Mouse (Mus musculus) midbrain, embryonic 14.5 days (tissue): ENCODE data around the gene Ndufa8. TPM values are rescaled to one million over a fixed set of nuclear protein-coding genes. Genes with fewer than 3 reads are reported as not detected.

Experiments
- ATAC-seq: fragments of 200-750 bp; cut with Nextera tagmentation; 2 replicates; pipeline ENCODE4 v1.8.0; 2017; ENCODE audit warnings: moderate number of reproducible peaks, moderate library complexity; ENCODE audit not compliant: low FRiP score, low TSS enrichment
- DNase-seq: peaks from one replicate; pipeline ENCODE4 v3.0.0-alpha.2; 2015
- H3K27ac ChIP-seq: fragments of 300-500 bp; sonication (generic); replicated peaks from 2 replicates; pipeline ENCODE4 v1.5.1; 2014; ENCODE audit warnings: mild to moderate bottlenecking, low read depth, low read length, moderate library complexity
- H3K27me3 ChIP-seq: fragments of 300-500 bp; sonication (generic); 2 replicates; pipeline ENCODE4 v1.6.1; 2014; ENCODE audit warnings: low read length, control low read depth, mixed read lengths; ENCODE audit not compliant: control insufficient read depth, insufficient read depth
- H3K36me3 ChIP-seq: fragments of 300-500 bp; sonication (generic); 2 replicates; pipeline ENCODE4 v1.6.1; 2014; ENCODE audit warnings: low read length, control low read depth; ENCODE audit not compliant: control insufficient read depth, insufficient read depth
- H3K4me1 ChIP-seq: fragments of 300-500 bp; sonication (generic); 2 replicates; pipeline ENCODE4 v1.6.1; 2014; ENCODE audit warnings: mild to moderate bottlenecking, antibody characterized with exemption, low read length, control low read depth; ENCODE audit not compliant: control insufficient read depth, insufficient read depth
- H3K4me2 ChIP-seq: fragments of 300-500 bp; sonication (generic); 2 replicates; pipeline ENCODE4 v1.6.1; 2014; ENCODE audit warnings: mild to moderate bottlenecking, low read length, moderate library complexity
- H3K4me3 ChIP-seq: fragments of 300-500 bp; sonication (generic); replicated peaks from 2 replicates; pipeline ENCODE4 v1.5.1; 2014; ENCODE audit warnings: low read depth, low read length
- H3K9ac ChIP-seq: fragments of 300-500 bp; sonication (generic); replicated peaks from 2 replicates; pipeline ENCODE4 v1.6.1; 2014; ENCODE audit warnings: mild to moderate bottlenecking, low read length, moderate library complexity
- H3K9me3 ChIP-seq: fragments of 300-500 bp; sonication (generic); 2 replicates; pipeline ENCODE4 v1.6.1; 2016; ENCODE audit warnings: low read length, control low read depth, mixed read lengths; ENCODE audit not compliant: control insufficient read depth
- WGBS: fragments of 180-500 bp; shearing (Covaris S2); extraction: QIAGEN DNeasy Blood & Tissue Kit; methylation state at CpG from one replicate; pipeline ENCODE4 v1.1.7; 2014; 5-methylcytosine and 5-hydroxymethylcytosine counted together
- polyA plus RNA-seq: library from polyadenylated mRNA; unstranded; fragments of >200 nt; fragmentation: Nextera tagmentation; extraction: Ambion mirVana; gene quantifications from 2 replicates; pipeline ENCODE4 v1.2.1, GENCODE M21; 2014

Gene Ndufa8
- polyA plus RNA-seq, 1 experiment from 2014 or later = 263 TPM

DNA sequence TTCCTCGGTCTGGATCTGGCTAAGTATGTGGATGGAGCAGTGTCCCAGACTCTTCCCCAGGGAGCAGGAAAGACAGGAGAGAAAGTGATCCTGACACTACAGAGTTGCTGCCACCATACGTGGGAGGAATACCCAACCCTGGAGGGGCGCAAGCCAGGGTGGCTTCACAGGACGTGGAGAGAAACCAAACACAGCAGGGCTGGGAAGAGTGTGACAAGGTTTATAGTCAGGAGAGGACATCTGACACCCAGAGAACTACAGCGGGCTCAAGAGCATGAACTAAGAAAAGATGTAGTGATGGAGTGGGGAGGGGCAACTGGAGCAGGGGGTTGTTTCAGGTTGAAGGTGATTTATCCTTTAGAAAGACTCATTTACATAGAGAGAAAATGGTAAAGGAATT lies 12.2 kb upstream of the Ndufa8 start:
- WGBS = 69% methylated on average over 5 of the region's 5 CpGs
- H3K36me3 ChIP-seq = no peaks in the 10 kb centered on the region

GRCm38 (mm10) chr2:36056248-36056647 lies 7.0 kb upstream of the Ndufa8 start:
- no peaks in the 10 kb centered on the region for H3K4me1 ChIP-seq
- H3K27me3 ChIP-seq = no peaks in the 10 kb centered on the region
- ATAC-seq (no peak), DNase-seq (no peak)
- H3K9me3 ChIP-seq = no peaks in the 10 kb centered on the region
- no peak overlapping the region for H3K9ac ChIP-seq
- 60% methylated on average over 3 of the region's 3 CpGs for WGBS
- H3K4me2 ChIP-seq = no peak overlapping the region
- no peaks in the 10 kb centered on the region for H3K36me3 ChIP-seq
- H3K27ac ChIP-seq = no peak overlapping the region
- no peak overlapping the region for H3K4me3 ChIP-seq

More for the DNA sequence above, 12.2 kb upstream of the Ndufa8 start:
- Histone ChIP-seq H3K27me3 (no peaks in the 10 kb centered on the region), H3K9ac (no peak overlapping the region), H3K4me3 (no peak overlapping the region), H3K27ac (no peak overlapping the region), H3K4me1 (no peaks in the 10 kb centered on the region), H3K4me2 (no peak overlapping the region), H3K9me3 (no peaks in the 10 kb centered on the region)
- no peak for DNase-seq
- ATAC-seq = no peak

DNA sequence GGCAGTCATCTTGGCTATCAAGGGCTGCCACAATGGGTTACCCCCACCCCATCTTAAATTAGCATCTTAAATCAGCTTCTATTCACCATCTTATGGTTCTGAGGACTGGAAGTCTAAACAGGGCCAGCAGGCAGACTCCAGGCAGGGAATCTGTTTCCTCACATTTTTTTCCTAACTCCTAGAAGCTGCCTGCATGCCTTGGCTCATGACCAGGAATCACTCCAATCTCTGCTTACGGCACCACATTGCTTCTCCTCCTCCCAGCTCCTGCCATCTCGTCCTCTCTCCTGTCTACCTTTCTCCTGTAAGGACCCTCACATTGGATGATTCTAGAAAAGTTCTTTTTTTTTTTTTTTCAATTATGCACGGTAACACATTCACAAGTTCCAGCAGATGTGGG lies 4.0 kb upstream of the Ndufa8 start:
- no peak for DNase-seq
- no peaks in the 10 kb centered on the region for H3K27me3 ChIP-seq
- H3K4me1 ChIP-seq = peaks cover 3% of the 10 kb centered on the region

GRCm38 (mm10) chr2:36049567-36049954 lies 355 bp upstream of the Ndufa8 start:
- no peak overlapping the region for H3K27ac ChIP-seq
- H3K27me3 ChIP-seq = no peaks in the 10 kb centered on the region
- H3K36me3 ChIP-seq = no peaks in the 10 kb centered on the region
- H3K4me2 ChIP-seq = peak overlapping the region; percentile 78
- no peak overlapping the region for H3K9ac ChIP-seq
- no peaks in the 10 kb centered on the region for H3K9me3 ChIP-seq
- ATAC-seq = peak; percentile 53; the same call in 1 of the 2 replicates
- DNase-seq = no peak
- WGBS = 45% methylated on average over 10 of the region's 10 CpGs
- H3K4me1 ChIP-seq = peaks cover 12% of the 10 kb centered on the region
- H3K4me3 ChIP-seq = peak overlapping the region; percentile 85

More for the DNA sequence above, 4.0 kb upstream of the Ndufa8 start:
- Histone ChIP-seq H3K36me3 (no peaks in the 10 kb centered on the region), H3K4me3 (no peak overlapping the region), H3K27ac (no peak overlapping the region), H3K9me3 (no peaks in the 10 kb centered on the region), H3K4me2 (no peak overlapping the region), H3K9ac (no peak overlapping the region)
- 82% methylated on average over 3 of the region's 3 CpGs for WGBS
- ATAC-seq = no peak

DNA sequence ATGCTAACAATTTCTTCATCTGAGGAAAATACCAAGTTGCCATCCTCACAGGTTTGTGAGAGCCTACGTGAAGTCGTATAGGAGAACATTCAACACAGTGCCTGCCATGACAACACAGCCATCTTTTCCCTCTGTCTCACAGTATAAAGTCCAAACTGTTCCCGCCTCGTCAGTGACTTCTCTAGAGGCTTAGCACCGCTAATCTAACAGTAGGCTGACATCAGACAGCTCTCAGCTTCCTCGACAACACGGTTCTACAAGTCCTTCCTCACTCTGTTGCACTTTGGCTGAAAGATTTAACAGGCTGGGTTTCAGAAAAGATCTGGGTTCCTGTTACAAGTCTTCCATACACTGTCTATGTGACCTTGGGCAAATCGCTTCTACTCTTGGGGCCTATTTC lies 1.0 kb downstream of the Ndufa8 start:
- 81% methylated on average over 8 of the region's 8 CpGs for WGBS
- peak overlapping the region; percentile 85 for H3K4me3 ChIP-seq
- DNase-seq = no peak

GRCm38 (mm10) chr2:36040872-36041271 lies 8.3 kb downstream of the Ndufa8 start:
- Histone ChIP-seq H3K4me3 (no peak overlapping the region), H3K27me3 (no peaks in the 10 kb centered on the region), H3K9me3 (no peaks in the 10 kb centered on the region), H3K4me2 (no peak overlapping the region), H3K36me3 (peaks cover 58% of the 10 kb centered on the region), H3K4me1 (no peaks in the 10 kb centered on the region), H3K9ac (no peak overlapping the region), H3K27ac (no peak overlapping the region)
- no peak for DNase-seq
- ATAC-seq = no peak
- 89% methylated on average over 1 of the region's 1 CpGs for WGBS

More for the DNA sequence above, 1.0 kb downstream of the Ndufa8 start:
- peaks cover 12% of the 10 kb centered on the region for H3K4me1 ChIP-seq
- H3K9me3 ChIP-seq = no peaks in the 10 kb centered on the region
- no peak overlapping the region for H3K27ac ChIP-seq
- H3K4me2 ChIP-seq = peak overlapping the region; percentile 78
- peaks cover 11% of the 10 kb centered on the region; the same call in 1 of the 2 replicates for H3K36me3 ChIP-seq
- H3K9ac ChIP-seq = peak overlapping the region; percentile 92
- no peaks in the 10 kb centered on the region for H3K27me3 ChIP-seq
- ATAC-seq = no peak

DNA sequence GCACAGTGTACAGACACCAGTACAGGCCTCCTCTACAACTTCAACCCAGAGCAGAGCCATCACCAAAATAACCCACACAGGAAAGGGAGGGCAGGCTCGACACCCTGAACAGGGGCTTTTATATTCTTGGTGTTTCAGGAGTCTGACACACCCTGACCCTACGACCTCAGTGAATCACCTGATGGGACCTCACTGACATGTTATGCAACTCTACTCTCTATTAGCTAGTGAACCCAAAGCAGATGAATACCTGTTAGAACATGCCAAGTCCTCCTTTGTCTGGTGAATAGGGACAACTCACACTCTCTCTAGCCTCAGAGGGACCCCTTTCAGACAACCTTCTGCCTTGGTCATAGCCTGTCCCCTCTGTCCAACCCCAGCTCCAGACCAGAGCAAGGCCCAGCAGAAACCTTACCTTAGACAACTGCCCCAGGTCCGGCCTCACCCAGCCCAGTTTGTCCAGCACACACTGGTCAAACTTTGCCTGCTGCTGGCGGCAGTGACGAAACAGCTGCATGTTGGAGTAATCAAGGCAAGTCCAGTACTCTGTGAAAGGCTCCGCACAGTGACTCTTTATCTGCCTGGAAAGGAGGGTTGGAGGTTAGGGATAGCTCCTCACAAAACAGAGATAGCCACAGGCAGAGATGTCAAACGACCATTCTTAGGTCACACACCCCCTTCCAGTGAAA lies 9.8 kb downstream of the Ndufa8 start:
- H3K9ac ChIP-seq = no peak overlapping the region
- no peaks in the 10 kb centered on the region for H3K27me3 ChIP-seq
- ATAC-seq = no peak
- H3K4me2 ChIP-seq = no peak overlapping the region
- no peaks in the 10 kb centered on the region for H3K9me3 ChIP-seq
- H3K4me1 ChIP-seq = no peaks in the 10 kb centered on the region
- WGBS = 90% methylated on average over 7 of the region's 7 CpGs
- H3K36me3 ChIP-seq = peaks cover 68% of the 10 kb centered on the region
- DNase-seq = no peak
- H3K27ac ChIP-seq = no peak overlapping the region
- H3K4me3 ChIP-seq = no peak overlapping the region

DNA sequence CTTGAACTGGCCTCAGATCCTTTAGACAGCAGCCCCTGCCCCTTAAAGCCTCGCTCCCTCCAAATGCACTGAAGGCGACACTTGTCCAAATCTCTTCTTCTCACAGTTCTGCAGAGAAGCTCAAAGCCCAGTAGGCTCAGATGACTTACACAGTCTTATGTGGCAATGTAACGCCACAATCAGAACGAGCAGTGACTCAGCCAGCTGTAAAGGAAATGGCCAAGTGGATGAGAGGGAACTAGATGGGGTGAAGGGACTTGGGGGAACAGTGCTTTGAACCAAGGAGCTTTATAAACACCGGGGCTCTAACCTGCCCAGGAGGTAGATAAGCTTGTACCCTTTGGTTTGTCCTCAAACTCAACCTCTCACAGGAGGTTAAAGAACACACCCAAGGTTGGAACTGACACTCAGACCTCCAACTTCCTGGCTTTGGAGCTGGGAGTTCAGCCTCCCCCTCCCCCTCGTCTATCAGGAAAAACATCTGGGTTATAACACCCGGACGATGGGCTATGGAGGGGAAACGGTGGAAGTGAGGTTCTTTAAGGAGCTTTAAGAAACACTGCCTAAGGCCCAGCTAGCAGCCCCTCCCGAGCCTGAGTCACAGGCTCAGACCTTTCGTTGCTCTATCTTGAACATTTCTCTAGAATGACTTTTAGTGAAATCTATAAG lies 13.7 kb downstream of the Ndufa8 start:
- Histone ChIP-seq H3K9me3 (no peaks in the 10 kb centered on the region), H3K27ac (no peak overlapping the region), H3K36me3 (peaks cover 54% of the 10 kb centered on the region), H3K9ac (no peak overlapping the region), H3K4me3 (no peak overlapping the region), H3K4me2 (no peak overlapping the region), H3K4me1 (no peaks in the 10 kb centered on the region), H3K27me3 (no peaks in the 10 kb centered on the region)
- ATAC-seq (no peak), DNase-seq (no peak)
- WGBS = 86% methylated on average over 11 of the region's 11 CpGs

GRCm38 (mm10) chr2:36034898-36035297 lies 14.3 kb downstream of the Ndufa8 start:
- no peak for DNase-seq
- Histone ChIP-seq H3K27ac (no peak overlapping the region), H3K4me1 (no peaks in the 10 kb centered on the region), H3K27me3 (no peaks in the 10 kb centered on the region), H3K9me3 (no peaks in the 10 kb centered on the region), H3K4me3 (no peak overlapping the region), H3K4me2 (no peak overlapping the region), H3K36me3 (peaks cover 50% of the 10 kb centered on the region), H3K9ac (no peak overlapping the region)
- WGBS = 92% methylated on average over 7 of the region's 7 CpGs
- ATAC-seq = no peak
